Comparison of ENCODE assay signal across 24 mouse cellular contexts in the genomic region with DNA sequence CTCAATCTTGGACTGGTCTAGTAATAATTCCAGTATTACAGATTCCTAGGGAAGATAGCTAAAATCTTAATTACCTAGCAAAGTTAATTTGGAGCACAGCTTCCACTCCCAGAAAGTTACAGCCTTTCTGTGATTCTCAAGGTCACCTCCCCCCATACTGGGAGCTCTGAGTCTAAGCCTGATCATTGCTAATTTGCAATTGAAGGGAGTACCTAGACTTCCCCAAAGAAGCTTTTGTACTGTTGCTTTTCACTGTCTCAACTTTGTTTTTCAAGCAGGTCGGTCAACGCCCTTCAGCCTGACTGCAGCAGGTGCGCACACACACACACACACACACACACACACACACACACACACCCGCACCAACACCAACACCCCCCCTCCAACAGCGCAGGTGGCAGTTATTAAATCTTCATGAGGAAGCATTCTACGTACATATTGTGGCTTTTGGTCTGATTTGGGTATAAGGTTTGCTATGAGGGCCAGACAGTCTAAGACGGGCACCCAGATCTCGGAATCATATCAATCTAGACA. TPM values are rescaled to one million over a fixed set of nuclear protein-coding genes. Genes with fewer than 3 reads are reported as not detected.
"Had no signal": no experiment of that assay in that cellular context is flagged by ENCODE, and none has a peak within 500 bp of the region (broad histone marks: within the 10 kb centered on the region; RNA-seq: fewer than 3 reads in every experiment).

No protein-coding gene starts in this region.

RNA-seq across cellular contexts. Expression of gene Serpina3n, which starts 25.4 kb away (rescaled TPM):
- polyA plus RNA-seq: hindbrain, embryonic 10.5 days; inflammation-experienced regulatory T-cells, adult 6 months; intestine, embryonic 14.5 days; kidney, embryonic 14.5 days; kidney, embryonic 15.5 days; kidney, embryonic 16.5 days had no signal

RNA-seq across cellular contexts. Expression of gene Serpina3k, which starts 42.9 kb away (rescaled TPM):
- polyA plus RNA-seq: heart, embryonic 13.5 days; heart, embryonic 14.5 days; heart, embryonic 15.5 days; heart, embryonic 16.5 days; hindbrain, embryonic 10.5 days; hindbrain, embryonic 11.5 days; hindbrain, embryonic 12.5 days; hindbrain, embryonic 13.5 days; hindbrain, embryonic 14.5 days; hindbrain, embryonic 15.5 days; hindbrain, embryonic 16.5 days; hindbrain, postnatal 0 days; inflammation-experienced regulatory T-cells, adult 6 months; intestine, embryonic 14.5 days; intestine, embryonic 15.5 days; intestine, embryonic 16.5 days; intestine, postnatal 0 days; kidney, adult 2 months; kidney, embryonic 14.5 days; kidney, embryonic 15.5 days; kidney, embryonic 16.5 days; kidney, postnatal 0 days; large intestine, adult 2 months had no signal

RNA-seq across cellular contexts. Expression of gene Serpina3m, which starts 42.9 kb away (rescaled TPM):
- polyA plus RNA-seq: heart, embryonic 13.5 days; heart, embryonic 14.5 days; heart, embryonic 15.5 days; heart, embryonic 16.5 days; heart, postnatal 0 days; hindbrain, embryonic 10.5 days; hindbrain, embryonic 11.5 days; hindbrain, embryonic 12.5 days; hindbrain, embryonic 13.5 days; hindbrain, embryonic 14.5 days; hindbrain, embryonic 15.5 days; hindbrain, embryonic 16.5 days; hindbrain, postnatal 0 days; inflammation-experienced regulatory T-cells, adult 6 months; intestine, embryonic 14.5 days; intestine, embryonic 15.5 days; intestine, embryonic 16.5 days; intestine, postnatal 0 days; kidney, adult 2 months; kidney, embryonic 14.5 days; kidney, embryonic 15.5 days; kidney, embryonic 16.5 days; kidney, postnatal 0 days had no signal
